Mouse (Mus musculus) midbrain, embryonic 12.5 days (tissue): ENCODE measurements at regions not wholly inside any gene's neighbourhood (a gene's known extent, or its start where the extent isn't known, plus 50 kb on each side); places are given as distances from the start of the nearest gene placed in this dataset.

ENCODE experiments used
- ATAC-seq: fragments of 200-750 bp; cut with Nextera tagmentation; 2 replicates; pipeline ENCODE4 v1.8.0; 2017; ENCODE audit warnings: low read depth, moderate TSS enrichment, moderate library complexity; ENCODE audit not compliant: low FRiP score
- H3K27ac ChIP-seq: fragments of 300-500 bp; sonication (generic); replicated peaks from 2 replicates; pipeline ENCODE4 v1.5.1; 2016; ENCODE audit warnings: mild to moderate bottlenecking
- H3K27me3 ChIP-seq: fragments of 300-500 bp; sonication (generic); 2 replicates; pipeline ENCODE4 v1.6.1; 2016; ENCODE audit warnings: mild to moderate bottlenecking
- H3K36me3 ChIP-seq: fragments of 300-500 bp; sonication (generic); 2 replicates; pipeline ENCODE4 v1.6.1; 2016
- H3K4me1 ChIP-seq: fragments of 300-500 bp; sonication (generic); 2 replicates; pipeline ENCODE4 v1.6.1; 2016
- H3K4me2 ChIP-seq: fragments of 300-500 bp; sonication (generic); replicated peaks from 2 replicates; pipeline ENCODE4 v1.6.1; 2016; ENCODE audit warnings: mild to moderate bottlenecking, moderate library complexity
- H3K4me3 ChIP-seq: fragments of 300-500 bp; sonication (generic); 2 replicates; pipeline ENCODE4 v1.5.1; 2016; ENCODE audit warnings: mild to moderate bottlenecking
- H3K9ac ChIP-seq: fragments of 300-500 bp; sonication (generic); replicated peaks from 2 replicates; pipeline ENCODE4 v1.6.1; 2016; ENCODE audit warnings: mild to moderate bottlenecking, moderate library complexity
- H3K9me3 ChIP-seq: fragments of 300-500 bp; sonication (generic); 2 replicates; pipeline ENCODE4 v1.6.1; 2016; ENCODE audit warnings: mild to moderate bottlenecking
- WGBS: fragments of 180-500 bp; shearing (Covaris S2); methylation state at CpG from one replicate; pipeline ENCODE4 v1.1.7; 2016; 5-methylcytosine and 5-hydroxymethylcytosine counted together

GRCm38 (mm10) chr1:13859723-13860122 is 2233.4 kb downstream of the 4930444P10Rik start:
- Histone ChIP-seq H3K4me3 (no peak overlapping the region), H3K4me2 (no peak overlapping the region), H3K4me1 (peaks cover 16% of the 10 kb centered on the region), H3K9me3 (no peaks in the 10 kb centered on the region), H3K27me3 (peaks cover 58% of the 10 kb centered on the region), H3K27ac (no peak overlapping the region), H3K36me3 (no peaks in the 10 kb centered on the region), H3K9ac (no peak overlapping the region)
- 72% methylated on average over 3 of the region's 3 CpGs for WGBS
- no peak for ATAC-seq

DNA sequence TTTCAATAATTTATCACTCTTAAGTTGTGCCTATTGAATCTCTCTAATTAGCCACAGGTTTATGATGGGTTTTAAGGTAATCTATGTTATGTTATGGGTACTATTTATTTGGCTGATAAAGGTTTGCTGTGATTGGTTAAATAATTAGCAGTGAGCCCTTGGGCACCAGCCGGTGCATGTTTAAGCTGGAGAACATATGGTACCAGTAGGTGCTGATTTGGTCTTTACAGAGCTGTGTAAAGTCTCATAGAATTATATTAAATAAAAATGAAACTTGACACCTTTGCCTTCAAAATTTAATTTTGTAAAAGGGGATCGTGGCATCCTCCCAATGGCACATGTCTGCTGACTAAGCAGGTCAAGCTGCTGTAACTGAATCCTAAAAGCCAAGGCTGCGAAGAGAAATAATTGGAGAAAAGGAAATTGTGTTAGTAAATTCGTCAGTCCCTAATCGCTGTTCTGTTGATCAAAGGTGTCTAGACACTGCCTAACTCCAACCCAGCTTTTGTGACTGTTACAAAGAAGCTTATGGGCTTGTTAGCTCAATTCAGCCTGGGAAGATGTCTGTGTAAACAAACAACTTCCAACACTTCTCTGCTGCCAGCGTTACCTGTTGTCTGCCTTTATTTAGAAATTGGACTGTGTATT is 2234.6 kb downstream of the 4930444P10Rik start:
- Histone ChIP-seq H3K9ac (no peak overlapping the region), H3K27ac (no peak overlapping the region), H3K27me3 (peaks cover 48% of the 10 kb centered on the region), H3K4me3 (no peak overlapping the region), H3K4me2 (no peak overlapping the region), H3K36me3 (no peaks in the 10 kb centered on the region), H3K9me3 (no peaks in the 10 kb centered on the region), H3K4me1 (peaks cover 16% of the 10 kb centered on the region)
- ATAC-seq, result no peak
- WGBS, result 42% methylated on average over 6 of the region's 6 CpGs

DNA sequence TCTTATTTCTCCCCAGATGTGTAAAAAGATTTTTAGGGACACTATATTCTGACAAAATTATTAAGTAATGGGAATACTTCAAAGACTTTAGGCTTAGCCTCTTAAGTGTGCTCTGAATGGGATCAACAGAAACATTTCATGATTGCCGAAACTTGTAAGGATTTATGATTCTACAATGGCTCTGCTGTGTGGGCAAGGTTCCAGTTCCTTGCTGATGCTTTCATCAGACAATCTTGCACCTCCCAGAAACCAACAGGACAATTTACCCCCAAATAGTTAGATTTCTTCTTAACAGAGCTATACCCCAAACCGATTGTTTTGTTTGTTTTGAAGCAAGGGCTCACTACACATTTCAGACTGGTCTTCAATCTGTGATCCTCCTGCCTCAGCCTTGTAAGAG is 2236.1 kb downstream of the 4930444P10Rik start:
- no peak for ATAC-seq
- H3K9me3 ChIP-seq, result no peaks in the 10 kb centered on the region
- H3K4me2 ChIP-seq, result no peak overlapping the region
- no peak overlapping the region for H3K4me3 ChIP-seq
- H3K9ac ChIP-seq, result no peak overlapping the region
- H3K27me3 ChIP-seq, result peaks cover 35% of the 10 kb centered on the region
- H3K4me1 ChIP-seq, result peaks cover 16% of the 10 kb centered on the region
- no peak overlapping the region for H3K27ac ChIP-seq
- H3K36me3 ChIP-seq, result no peaks in the 10 kb centered on the region
- 82% methylated on average over 2 of the region's 2 CpGs for WGBS

GRCm38 (mm10) chr1:13851144-13851543 is 2242.0 kb downstream of the 4930444P10Rik start:
- ATAC-seq, result no peak
- Histone ChIP-seq H3K4me1 (no peaks in the 10 kb centered on the region), H3K4me3 (no peak overlapping the region), H3K27me3 (peaks cover 19% of the 10 kb centered on the region; the same call in 1 of the 2 replicates), H3K9ac (no peak overlapping the region), H3K36me3 (no peaks in the 10 kb centered on the region), H3K27ac (no peak overlapping the region), H3K4me2 (no peak overlapping the region), H3K9me3 (no peaks in the 10 kb centered on the region)
- WGBS, result 87% methylated on average over 5 of the region's 5 CpGs

- H3K4me1 ChIP-seq, result no peaks in the 10 kb centered on the region
- WGBS, result 80% methylated on average over 4 of the region's 4 CpGs
- H3K9me3 ChIP-seq, result no peaks in the 10 kb centered on the region
- peaks cover 15% of the 10 kb centered on the region; the same call in 1 of the 2 replicates for H3K27me3 ChIP-seq
- H3K4me2 ChIP-seq, result no peak overlapping the region
- no peak overlapping the region for H3K4me3 ChIP-seq
- no peak overlapping the region for H3K9ac ChIP-seq
- ATAC-seq, result no peak
- no peaks in the 10 kb centered on the region for H3K36me3 ChIP-seq
- H3K27ac ChIP-seq, result no peak overlapping the region
These were observed 2244.1 kb downstream of the 4930444P10Rik start for GRCm38 (mm10) chr1:13849071-13849470.

GRCm38 (mm10) chr1:13846336-13846865 is 2246.7 kb downstream of the 4930444P10Rik start:
- 71% methylated on average over 15 of the region's 15 CpGs for WGBS
- no peak overlapping the region for H3K27ac ChIP-seq

DNA sequence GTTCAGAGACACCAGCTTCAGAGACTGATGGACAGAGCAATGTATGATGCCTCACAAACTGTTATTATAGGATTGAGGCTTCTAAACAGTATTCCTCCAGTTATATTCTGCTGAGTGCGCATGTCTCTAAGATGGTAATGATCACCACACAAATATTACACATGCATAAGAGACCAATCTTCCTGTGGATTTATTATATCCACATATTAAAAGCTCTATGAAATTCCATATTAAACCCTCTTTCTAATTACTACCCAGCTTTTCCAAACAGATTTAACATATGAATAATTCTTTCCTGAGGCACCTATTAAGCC is 2252.9 kb downstream of the 4930444P10Rik start:
- no peaks in the 10 kb centered on the region for H3K36me3 ChIP-seq
- no peak overlapping the region for H3K4me3 ChIP-seq
- H3K27me3 ChIP-seq, result peaks cover 10% of the 10 kb centered on the region; the same call in 1 of the 2 replicates
- no peaks in the 10 kb centered on the region for H3K9me3 ChIP-seq
- H3K9ac ChIP-seq, result no peak overlapping the region
- 0 out of 2 replicates have a peak, but pooled peaks cover under 1% of the 10 kb centered on the region for H3K4me1 ChIP-seq
- H3K27ac ChIP-seq, result no peak overlapping the region
- no peak for ATAC-seq
- H3K4me2 ChIP-seq, result no peak overlapping the region
- 97% methylated on average over 1 of the region's 1 CpGs for WGBS

More at GRCm38 (mm10) chr1:13846336-13846865, 2246.7 kb downstream of the 4930444P10Rik start:
- peaks cover 22% of the 10 kb centered on the region for H3K27me3 ChIP-seq
- H3K36me3 ChIP-seq, result no peaks in the 10 kb centered on the region
- no peaks in the 10 kb centered on the region for H3K4me1 ChIP-seq
- H3K4me3 ChIP-seq, result no peak overlapping the region
- ATAC-seq, result no peak
- no peaks in the 10 kb centered on the region for H3K9me3 ChIP-seq
- no peak overlapping the region for H3K4me2 ChIP-seq
- no peak overlapping the region for H3K9ac ChIP-seq

DNA sequence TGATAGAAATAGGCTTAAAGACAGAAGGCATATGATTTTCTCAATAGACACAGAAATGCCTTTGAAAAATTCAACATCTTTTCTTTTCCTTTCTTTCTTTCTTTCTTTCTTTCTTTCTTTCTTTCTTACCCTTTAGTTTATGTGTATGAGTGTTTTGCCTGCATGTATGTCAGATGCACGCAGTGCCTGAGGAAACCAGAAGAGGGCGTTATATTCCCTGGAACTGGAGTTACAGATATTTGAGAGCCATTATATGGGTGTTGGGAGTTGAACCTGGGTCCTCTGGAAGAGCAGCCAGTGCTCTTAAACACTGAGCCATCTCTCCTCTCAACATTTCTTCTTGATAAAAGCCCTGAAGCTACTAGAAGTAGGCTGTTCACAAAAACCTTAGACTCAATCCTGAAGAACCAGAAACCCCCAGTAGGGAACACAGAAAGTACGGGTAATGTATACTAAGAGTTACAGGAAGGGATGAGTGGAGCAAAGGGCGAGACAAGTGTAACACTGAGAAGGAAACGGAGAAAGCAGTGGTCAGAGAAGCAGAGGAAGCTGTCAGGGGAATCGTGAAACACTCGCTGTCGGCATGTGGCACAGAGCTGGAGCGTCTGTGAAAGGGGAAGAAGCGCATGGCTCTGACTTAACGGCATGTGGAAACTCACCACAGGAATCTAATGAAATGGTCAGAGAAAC is 2253.4 kb downstream of the 4930444P10Rik start:
- peaks cover 7% of the 10 kb centered on the region; the same call in 1 of the 2 replicates for H3K27me3 ChIP-seq
- H3K4me3 ChIP-seq, result no peak overlapping the region
- H3K4me2 ChIP-seq, result no peak overlapping the region
- no peak overlapping the region for H3K27ac ChIP-seq
- WGBS, result 74% methylated on average over 11 of the region's 11 CpGs
- H3K9me3 ChIP-seq, result no peaks in the 10 kb centered on the region
- H3K4me1 ChIP-seq, result 0 out of 2 replicates have a peak, but pooled peaks cover 5% of the 10 kb centered on the region
- H3K9ac ChIP-seq, result no peak overlapping the region
- no peak for ATAC-seq
- no peaks in the 10 kb centered on the region for H3K36me3 ChIP-seq

- ATAC-seq, result peak; percentile 73
- Histone ChIP-seq H3K27me3 (peaks cover 10% of the 10 kb centered on the region), H3K9ac (no peak overlapping the region), H3K4me3 (no peak overlapping the region), H3K36me3 (no peaks in the 10 kb centered on the region), H3K4me1 (0 out of 2 replicates have a peak, but pooled peaks cover 5% of the 10 kb centered on the region), H3K27ac (no peak overlapping the region), H3K9me3 (no peaks in the 10 kb centered on the region), H3K4me2 (no peak overlapping the region)
- WGBS, result 56% methylated on average over 12 of the region's 12 CpGs
These were observed 2258.0 kb downstream of the 4930444P10Rik start for GRCm38 (mm10) chr1:13834860-13835840.

DNA sequence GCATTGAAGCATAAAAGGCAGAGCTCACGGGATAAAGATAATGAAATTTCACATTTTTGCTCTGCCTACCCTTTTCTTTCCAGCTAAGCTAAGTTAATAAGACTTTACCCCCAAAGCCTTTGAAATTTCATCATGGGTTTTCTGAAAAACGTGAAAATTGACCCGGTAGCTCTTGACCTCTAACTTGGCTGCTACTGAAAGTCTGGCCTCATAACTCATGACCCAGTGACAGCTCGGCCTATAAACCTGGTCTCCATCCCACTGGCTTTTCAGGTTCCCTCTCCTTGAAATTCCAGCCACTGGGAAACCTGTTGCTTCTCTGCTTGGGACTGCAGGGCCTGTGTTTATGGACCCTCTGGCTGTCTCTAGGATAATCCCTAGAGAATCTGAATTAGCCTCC is 2285.3 kb downstream of the 4930444P10Rik start:
- no peak for ATAC-seq
- H3K36me3 ChIP-seq, result no peaks in the 10 kb centered on the region
- H3K4me3 ChIP-seq, result no peak overlapping the region
- H3K27ac ChIP-seq, result no peak overlapping the region
- no peaks in the 10 kb centered on the region for H3K4me1 ChIP-seq
- H3K4me2 ChIP-seq, result no peak overlapping the region
- no peak overlapping the region for H3K9ac ChIP-seq
- no peaks in the 10 kb centered on the region for H3K9me3 ChIP-seq
- 61% methylated on average over 4 of the region's 4 CpGs for WGBS
- no peaks in the 10 kb centered on the region for H3K27me3 ChIP-seq

DNA sequence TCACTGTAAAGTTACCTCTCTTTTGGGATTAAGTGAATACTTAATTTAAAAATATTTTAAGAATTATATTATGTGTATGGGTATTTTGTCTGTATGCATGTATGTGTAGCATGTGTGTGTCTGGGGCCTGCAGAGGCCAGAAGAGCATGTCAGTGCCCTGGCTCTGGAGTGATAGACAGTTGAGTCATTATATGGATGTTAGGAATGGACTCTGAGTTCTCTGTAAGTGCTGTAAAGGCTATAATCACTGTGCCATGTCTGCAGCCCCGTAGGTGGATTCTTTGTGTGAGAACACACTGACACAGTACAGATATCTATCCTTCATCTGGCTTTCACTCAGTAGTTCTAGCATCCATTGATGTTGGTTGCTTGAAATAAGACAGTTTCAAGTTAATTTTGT is 2292.7 kb downstream of the 4930444P10Rik start:
- H3K36me3 ChIP-seq, result no peaks in the 10 kb centered on the region
- WGBS, result 88% methylated on average over 1 of the region's 1 CpGs
- H3K4me3 ChIP-seq, result no peak overlapping the region
- no peak overlapping the region for H3K9ac ChIP-seq
- no peak overlapping the region for H3K4me2 ChIP-seq
- no peaks in the 10 kb centered on the region for H3K4me1 ChIP-seq
- no peak overlapping the region for H3K27ac ChIP-seq
- no peak for ATAC-seq
- no peaks in the 10 kb centered on the region for H3K27me3 ChIP-seq
- no peaks in the 10 kb centered on the region for H3K9me3 ChIP-seq
